Mouse (Mus musculus) intestine, embryonic 16.5 days (tissue): ENCODE measurements around the gene Mrgprb5. TPM values are rescaled to one million over a fixed set of nuclear protein-coding genes. Genes with fewer than 3 reads are reported as not detected.

Source experiments
- polyA plus RNA-seq: library from polyadenylated mRNA; unstranded; fragments of >200 nt; fragmentation: Nextera tagmentation; extraction: Ambion mirVana; gene quantifications from 2 replicates; pipeline ENCODE4 v1.2.1, GENCODE M21; 2015

The Mrgprb5 gene
- polyA plus RNA-seq, 1 experiment from 2014 or later = not detected

Other genes starting within 250 kb of the Mrgprb5 start
- gene Mrgpra4, start 186.9 kb downstream of the Mrgprb5 start, polyA plus RNA-seq = not detected in 2 replicates
- gene Mrgprx1, start 141.4 kb downstream of the Mrgprb5 start, polyA plus RNA-seq = not detected in 2 replicates
- not detected in 2 replicates for gene Mrgprb4, start 30.3 kb upstream of the Mrgprb5 start, polyA plus RNA-seq
- gene Mrgprb8, start 219.5 kb upstream of the Mrgprb5 start, polyA plus RNA-seq = not detected in 2 replicates